Mouse (Mus musculus) hindbrain, postnatal 0 days (tissue): ENCODE results near the gene Asf1b. TPM values are rescaled to one million over a fixed set of nuclear protein-coding genes. Genes with fewer than 3 reads are reported as not detected.

Experiments used
- ATAC-seq: fragments of 200-750 bp; cut with Nextera tagmentation; 2 replicates; pipeline ENCODE4 v1.8.0; 2017; ENCODE audit warnings: mild to moderate bottlenecking, moderate TSS enrichment, moderate library complexity
- DNase-seq: peaks from one replicate; pipeline ENCODE4 v3.0.0-alpha.2; 2015; ENCODE audit warnings: low spot score
- H3K27ac ChIP-seq: fragments of 300-500 bp; sonication (generic); 2 replicates; pipeline ENCODE4 v1.5.1; 2014; ENCODE audit warnings: mild to moderate bottlenecking
- H3K27me3 ChIP-seq: fragments of 300-500 bp; sonication (generic); 2 replicates; pipeline ENCODE4 v1.6.1; 2014; ENCODE audit warnings: low read length, mixed read lengths; ENCODE audit not compliant: insufficient read depth
- H3K36me3 ChIP-seq: fragments of 300-500 bp; sonication (generic); 2 replicates; pipeline ENCODE4 v1.6.1; 2014; ENCODE audit warnings: low read length, mixed read lengths; ENCODE audit not compliant: insufficient read depth
- H3K4me1 ChIP-seq: fragments of 300-500 bp; sonication (generic); 2 replicates; pipeline ENCODE4 v1.6.1; 2014; ENCODE audit warnings: antibody characterized with exemption, low read length, mixed read lengths; ENCODE audit not compliant: insufficient read depth
- H3K4me2 ChIP-seq: fragments of 300-500 bp; sonication (generic); 2 replicates; pipeline ENCODE4 v1.6.1; 2014; ENCODE audit warnings: low read depth, mild to moderate bottlenecking, low read length, moderate library complexity, mixed read lengths
- H3K4me3 ChIP-seq: fragments of 300-500 bp; sonication (generic); 2 replicates; pipeline ENCODE4 v1.5.1; 2014; ENCODE audit warnings: low read length
- H3K9ac ChIP-seq: fragments of 300-500 bp; sonication (generic); replicated peaks from 2 replicates; pipeline ENCODE4 v1.6.1; 2014; ENCODE audit warnings: mild to moderate bottlenecking, low read length, moderate library complexity, mixed read lengths
- H3K9me3 ChIP-seq: fragments of 300-500 bp; sonication (generic); 2 replicates; pipeline ENCODE4 v1.6.1; 2016; ENCODE audit warnings: low read length, mixed read lengths
- CTCF ChIP-seq: IDR thresholded peaks from 2 replicates; pipeline ENCODE4 v1.5.1; 2016; ENCODE audit warnings: antibody characterized with exemption, control low read depth, low read depth
- WGBS: fragments of 180-500 bp; shearing (Covaris S2); extraction: QIAGEN DNeasy Blood & Tissue Kit; methylation state at CpG from one replicate; pipeline ENCODE4 v1.1.7; 2014; 5-methylcytosine and 5-hydroxymethylcytosine counted together
- polyA plus RNA-seq: library from polyadenylated mRNA; unstranded; fragments of >200 nt; fragmentation: Nextera tagmentation; extraction: Ambion mirVana; gene quantifications from 2 replicates; pipeline ENCODE4 v1.2.1, GENCODE M21; 2015
- total RNA-seq: library from RNA; depleted of rRNA; stranded (reverse); fragments of >200 nt; gene quantifications from 2 replicates; pipeline ENCODE4 v1.2.3, GENCODE M21; 2014

Asf1b gene
- total and polyA plus RNA-seq, 2 experiments from 2014 or later, result 4.7 to 8.3 TPM

DNA sequence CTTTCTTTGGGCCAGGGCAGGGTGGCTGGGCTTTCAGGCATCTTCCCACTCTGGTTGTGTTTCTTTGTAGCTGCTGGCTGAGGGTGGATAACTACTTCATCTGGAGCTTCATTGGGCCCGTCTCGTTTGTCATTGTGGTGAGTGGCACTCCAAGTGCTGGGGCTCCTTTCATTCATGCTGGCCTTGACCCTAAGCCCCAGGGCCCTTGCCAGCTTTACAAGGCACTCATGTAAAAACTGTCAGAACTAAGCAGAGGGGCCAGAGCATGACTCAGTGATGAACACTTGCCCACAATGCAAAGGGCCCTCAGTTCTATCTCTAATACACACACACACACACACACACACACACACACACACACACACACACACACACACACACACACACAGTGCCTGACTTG, 20.3 kb upstream of the Asf1b start:
- no peak for DNase-seq
- Histone ChIP-seq H3K27ac (no peak overlapping the region), H3K4me2 (no peak overlapping the region), H3K9ac (no peak overlapping the region), H3K4me3 (no peak overlapping the region), H3K9me3 (no peaks in the 10 kb centered on the region), H3K4me1 (no peaks in the 10 kb centered on the region), H3K27me3 (no peaks in the 10 kb centered on the region), H3K36me3 (peaks cover 89% of the 10 kb centered on the region)
- 57% methylated on average over 2 of the region's 2 CpGs for WGBS
- no peak for TF ChIP-seq CTCF
- no peak for ATAC-seq

DNA sequence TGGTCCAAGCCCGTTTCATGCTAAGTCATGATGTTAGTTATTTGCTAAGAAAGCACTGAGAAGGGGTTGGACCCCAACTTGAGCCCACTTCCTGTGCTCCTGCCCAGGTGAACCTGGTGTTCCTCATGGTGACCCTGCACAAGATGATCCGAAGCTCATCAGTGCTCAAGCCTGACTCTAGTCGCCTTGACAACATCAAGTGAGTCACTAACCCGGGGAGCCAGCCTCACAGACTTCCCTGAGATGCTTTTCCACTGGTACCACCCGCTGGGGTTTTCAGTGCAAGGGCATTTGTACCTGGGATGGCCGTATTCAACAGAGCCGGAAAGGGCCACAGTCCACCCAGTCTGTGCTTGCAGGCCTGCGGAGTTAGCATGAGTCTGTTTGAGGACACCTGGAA, 19.9 kb upstream of the Asf1b start:
- Histone ChIP-seq H3K27ac (no peak overlapping the region), H3K9ac (no peak overlapping the region), H3K4me2 (no peak overlapping the region), H3K4me1 (no peaks in the 10 kb centered on the region), H3K4me3 (no peak overlapping the region), H3K36me3 (peaks cover 85% of the 10 kb centered on the region), H3K9me3 (no peaks in the 10 kb centered on the region), H3K27me3 (no peaks in the 10 kb centered on the region)
- ATAC-seq (no peak), DNase-seq (no peak)
- 93% methylated on average over 8 of the region's 8 CpGs for WGBS
- no peak for TF ChIP-seq CTCF

DNA sequence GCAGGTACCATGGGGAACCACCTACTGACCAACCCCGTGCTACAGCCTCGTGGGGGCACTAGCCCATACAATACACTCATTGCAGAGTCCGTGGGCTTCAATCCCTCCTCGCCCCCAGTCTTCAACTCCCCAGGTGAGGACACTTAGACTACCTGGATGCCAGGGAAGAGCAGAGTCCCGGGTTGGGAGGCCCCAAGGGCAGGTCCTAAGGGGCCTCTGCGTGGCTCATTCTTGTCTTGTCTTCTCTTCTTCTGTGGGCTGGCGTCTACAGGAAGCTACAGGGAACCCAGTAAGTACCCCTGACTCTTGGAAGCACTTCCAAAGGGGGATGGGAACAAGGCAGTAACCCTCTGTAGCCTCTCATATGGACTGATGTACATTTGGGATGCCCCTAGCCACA, 17.7 kb upstream of the Asf1b start:
- no peak overlapping the region for H3K9ac ChIP-seq
- 93% methylated on average over 7 of the region's 7 CpGs for WGBS
- TF ChIP-seq CTCF, result no peak
- no peak overlapping the region for H3K27ac ChIP-seq
- ATAC-seq, result no peak
- no peak for DNase-seq
- H3K36me3 ChIP-seq, result peaks cover 63% of the 10 kb centered on the region
- no peaks in the 10 kb centered on the region for H3K4me1 ChIP-seq
- no peaks in the 10 kb centered on the region for H3K9me3 ChIP-seq
- H3K4me2 ChIP-seq, result no peak overlapping the region
- H3K4me3 ChIP-seq, result no peak overlapping the region
- H3K27me3 ChIP-seq, result no peaks in the 10 kb centered on the region

DNA sequence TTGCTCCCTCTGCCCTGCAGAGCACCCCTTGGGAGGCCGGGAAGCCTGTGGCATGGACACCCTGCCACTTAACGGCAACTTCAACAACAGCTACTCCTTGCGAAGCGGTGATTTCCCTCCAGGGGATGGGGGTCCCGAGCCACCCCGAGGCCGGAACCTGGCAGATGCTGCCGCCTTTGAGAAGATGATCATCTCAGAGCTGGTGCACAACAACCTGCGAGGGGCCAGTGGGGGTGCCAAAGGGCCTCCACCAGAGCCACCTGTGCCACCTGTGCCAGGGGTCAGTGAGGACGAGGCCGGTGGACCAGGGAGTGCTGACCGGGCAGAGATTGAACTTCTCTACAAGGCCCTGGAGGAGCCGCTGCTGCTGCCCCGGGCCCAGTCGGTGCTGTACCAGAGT, 17.0 kb upstream of the Asf1b start:
- no peak for DNase-seq
- H3K9ac ChIP-seq, result no peak overlapping the region
- no peak for TF ChIP-seq CTCF
- H3K4me3 ChIP-seq, result no peak overlapping the region
- ATAC-seq, result no peak; the same call in 1 of the 2 replicates
- no peaks in the 10 kb centered on the region for H3K27me3 ChIP-seq
- H3K9me3 ChIP-seq, result no peaks in the 10 kb centered on the region
- no peaks in the 10 kb centered on the region for H3K4me1 ChIP-seq
- no peak overlapping the region for H3K27ac ChIP-seq
- peaks cover 56% of the 10 kb centered on the region for H3K36me3 ChIP-seq
- WGBS, result 91% methylated on average over 13 of the region's 15 CpGs
- no peak overlapping the region for H3K4me2 ChIP-seq

DNA sequence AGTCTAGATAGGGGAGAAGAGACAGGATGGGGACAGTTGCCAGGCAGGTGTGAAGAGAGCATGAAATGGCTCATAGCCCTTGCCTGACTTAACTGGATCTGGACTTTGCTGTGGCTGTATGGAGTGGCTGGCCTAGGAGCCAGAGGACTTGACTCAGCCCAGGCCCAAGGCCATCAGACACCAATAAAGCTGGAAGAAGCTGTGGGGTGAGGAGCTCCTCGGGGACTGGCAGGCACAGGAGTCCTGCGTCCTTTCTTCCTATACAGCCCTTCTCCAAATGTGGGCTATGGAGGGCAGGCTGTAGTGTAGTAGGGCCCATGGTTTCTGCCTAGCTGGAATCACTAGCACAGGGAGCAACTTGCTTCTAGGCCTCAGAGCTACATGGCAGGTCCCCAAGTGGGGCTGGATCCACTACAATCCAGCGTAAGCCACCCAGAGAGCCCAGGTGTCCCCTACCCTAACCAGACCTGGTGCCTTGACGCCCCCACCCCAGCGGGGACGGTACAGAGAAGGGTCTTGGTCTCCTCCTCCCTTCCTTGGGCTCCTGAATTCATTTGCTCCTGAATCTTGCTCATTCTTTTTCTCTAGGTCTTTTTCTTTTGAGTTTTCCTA, 14.1 kb upstream of the Asf1b start:
- no peak for TF ChIP-seq CTCF
- Histone ChIP-seq H3K9ac (no peak overlapping the region), H3K9me3 (no peaks in the 10 kb centered on the region), H3K27ac (no peak overlapping the region), H3K4me2 (no peak overlapping the region), H3K4me3 (no peak overlapping the region), H3K27me3 (no peaks in the 10 kb centered on the region), H3K36me3 (peaks cover 31% of the 10 kb centered on the region), H3K4me1 (no peaks in the 10 kb centered on the region)
- WGBS, result 80% methylated on average over 6 of the region's 6 CpGs
- DNase-seq, result no peak
- no peak for ATAC-seq

DNA sequence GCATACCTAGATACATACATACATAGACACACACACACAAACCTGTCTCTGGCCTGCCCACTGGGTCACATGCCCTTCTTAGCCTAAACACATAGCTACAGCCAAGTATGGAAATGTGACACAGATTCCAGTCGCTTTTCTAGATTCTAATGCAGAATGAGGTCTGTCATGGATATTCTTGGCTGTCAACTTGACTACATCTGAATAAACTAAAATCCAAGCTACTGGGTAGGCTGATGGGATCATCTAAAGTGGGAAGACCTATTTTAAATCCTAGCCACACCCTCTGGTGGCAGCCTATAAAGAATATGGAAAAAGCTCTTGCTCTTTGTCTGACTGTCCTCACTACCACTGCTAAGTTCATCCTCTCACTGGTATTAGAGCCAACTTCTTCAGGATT, 12.9 kb upstream of the Asf1b start:
- peaks cover 18% of the 10 kb centered on the region for H3K36me3 ChIP-seq
- no peak overlapping the region for H3K4me2 ChIP-seq
- H3K4me1 ChIP-seq, result no peaks in the 10 kb centered on the region
- no peaks in the 10 kb centered on the region for H3K27me3 ChIP-seq
- no peak overlapping the region for H3K27ac ChIP-seq
- H3K9me3 ChIP-seq, result no peaks in the 10 kb centered on the region
- H3K4me3 ChIP-seq, result no peak overlapping the region
- H3K9ac ChIP-seq, result no peak overlapping the region
- no peak for TF ChIP-seq CTCF
- WGBS, result 71% methylated on average over 1 of the region's 1 CpGs
- ATAC-seq (no peak), DNase-seq (no peak)

DNA sequence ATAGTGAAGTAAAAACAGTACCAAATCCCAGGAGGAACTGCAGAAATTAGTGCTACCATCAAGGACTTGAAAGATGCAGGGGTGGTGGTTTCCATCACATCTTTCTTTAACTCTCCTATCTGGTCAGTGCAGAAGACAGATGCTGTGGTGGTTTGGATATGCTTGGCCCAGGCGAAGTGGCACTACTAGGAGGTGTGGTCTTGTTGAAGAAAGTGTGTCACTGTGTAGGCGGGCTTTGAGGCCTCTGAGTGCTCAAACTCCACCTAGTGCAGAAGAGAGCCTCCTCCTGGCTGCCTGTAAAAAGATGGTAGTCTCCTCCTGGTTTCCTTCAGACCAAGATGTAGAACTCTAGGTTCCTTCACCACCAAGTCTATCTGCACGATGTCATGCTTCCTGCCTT, 9.8 kb upstream of the Asf1b start:
- Histone ChIP-seq H3K36me3 (no peaks in the 10 kb centered on the region), H3K9me3 (no peaks in the 10 kb centered on the region), H3K27ac (no peak overlapping the region), H3K4me3 (no peak overlapping the region), H3K4me1 (no peaks in the 10 kb centered on the region), H3K9ac (no peak overlapping the region), H3K27me3 (no peaks in the 10 kb centered on the region), H3K4me2 (no peak overlapping the region)
- DNase-seq (no peak), ATAC-seq (no peak)
- no peak for TF ChIP-seq CTCF
- 62% methylated on average over 3 of the region's 3 CpGs for WGBS
